Mouse (Mus musculus): ENCODE measurements around the gene Pnldc1. TPM values are rescaled to one million over a fixed set of nuclear protein-coding genes. Genes with fewer than 3 reads are reported as not detected.

Pnldc1 gene
- polyA plus RNA-seq, 1 experiment from 2014 or later = 0.65 TPM

- ATAC-seq (replicated peaks; ENCODE audit: low FRiP score, low TSS enrichment, low read depth) (no peak), DNase-seq (ENCODE audit: low spot score) (no peak)
- H3K9me3 ChIP-seq (ENCODE audit: control insufficient read depth, low read length) = no peaks in the 10 kb centered on the region
- no peak within 1 kb of the TSS for H3K4me2 ChIP-seq (ENCODE audit: low read length)
- H3K27me3 ChIP-seq (replicated peaks; ENCODE audit: control insufficient read depth, insufficient read depth, low read length) = no peaks in the 10 kb centered on the region
- H3K4me3 ChIP-seq (ENCODE audit: low read depth, low read length) = no peak within 1 kb of the TSS
- H3K27ac ChIP-seq (ENCODE audit: low read depth) = no peak within 1 kb of the TSS
- no peaks in the 10 kb centered on the region for H3K4me1 ChIP-seq (replicated peaks; ENCODE audit: control insufficient read depth, insufficient read depth, low read length)
- WGBS = 84% methylated on average over 5 of the region's 5 CpGs
- H3K9ac ChIP-seq (ENCODE audit: low read length) = no peak within 1 kb of the TSS
- no peaks in the 10 kb centered on the region for H3K36me3 ChIP-seq (ENCODE audit: control insufficient read depth, insufficient read depth, low read length)
These were observed 34.3 kb downstream of the Pnldc1 start, which contains the start of gene Mrgprh for GRCm38 (mm10) chr17:12875734-12876133. Gene Mrgprh (plus strand): TSS chr17:12876034.

GRCm38 (mm10) chr17:12872275-12873028 is 37.6 kb downstream of the Pnldc1 start:
- no peaks in the 10 kb centered on the region for H3K36me3 ChIP-seq (ENCODE audit: control insufficient read depth, insufficient read depth, low read length)
- no peaks in the 10 kb centered on the region for H3K27me3 ChIP-seq (replicated peaks; ENCODE audit: control insufficient read depth, insufficient read depth, low read length)
- no peak overlapping the region for H3K4me3 ChIP-seq (ENCODE audit: low read depth, low read length)
- 70% methylated on average over 16 of the region's 16 CpGs for WGBS
- no peak overlapping the region for H3K27ac ChIP-seq (ENCODE audit: low read depth)
- DNase-seq (ENCODE audit: low spot score) (no peak), ATAC-seq (replicated peaks; ENCODE audit: low FRiP score, low TSS enrichment, low read depth) (no peak)
- no peak overlapping the region for H3K9ac ChIP-seq (ENCODE audit: low read length)
- peaks cover 5% of the 10 kb centered on the region; the same call in 1 of the 2 replicates for H3K4me1 ChIP-seq (replicated peaks; ENCODE audit: control insufficient read depth, insufficient read depth, low read length)
- H3K4me2 ChIP-seq (ENCODE audit: low read length) = no peak overlapping the region
- no peaks in the 10 kb centered on the region for H3K9me3 ChIP-seq (ENCODE audit: control insufficient read depth, low read length)

- H3K27me3 ChIP-seq (replicated peaks; ENCODE audit: control insufficient read depth, insufficient read depth, low read length) = no peaks in the 10 kb centered on the region
- H3K36me3 ChIP-seq (ENCODE audit: control insufficient read depth, insufficient read depth, low read length) = no peaks in the 10 kb centered on the region
- no peak overlapping the region for H3K4me3 ChIP-seq (ENCODE audit: low read depth, low read length)
- no peak overlapping the region for H3K9ac ChIP-seq (ENCODE audit: low read length)
- DNase-seq (ENCODE audit: low spot score) (no peak), ATAC-seq (replicated peaks; ENCODE audit: low FRiP score, low TSS enrichment, low read depth) (no peak)
- H3K9me3 ChIP-seq (ENCODE audit: control insufficient read depth, low read length) = no peaks in the 10 kb centered on the region
- 16% methylated on average over 4 of the region's 4 CpGs for WGBS
- peaks cover 5% of the 10 kb centered on the region; the same call in 1 of the 2 replicates for H3K4me1 ChIP-seq (replicated peaks; ENCODE audit: control insufficient read depth, insufficient read depth, low read length)
- no peak overlapping the region for H3K4me2 ChIP-seq (ENCODE audit: low read length)
- no peak overlapping the region for H3K27ac ChIP-seq (ENCODE audit: low read depth)
These were observed 41.4 kb downstream of the Pnldc1 start for GRCm38 (mm10) chr17:12868640-12869039.

- H3K4me2 ChIP-seq (ENCODE audit: low read length) = no peak within 1 kb of the TSS
- DNase-seq (ENCODE audit: low spot score) (no peak), ATAC-seq (replicated peaks; ENCODE audit: low FRiP score, low TSS enrichment, low read depth) (0 out of 2 replicates have a peak, but pooled peaks have one; percentile 25)
These were observed 42.0 kb downstream of the Pnldc1 start, which contains the start of gene Mas1 for GRCm38 (mm10) chr17:12868043-12868442. Gene Mas1 (minus strand): TSS chr17:12868143.

GRCm38 (mm10) chr17:12866853-12867252 is 43.2 kb downstream of the Pnldc1 start:
- H3K9ac ChIP-seq (ENCODE audit: low read length) = no peak overlapping the region
- 84% methylated on average over 10 of the region's 10 CpGs for WGBS
- no peak for DNase-seq (ENCODE audit: low spot score)
- no peak overlapping the region for H3K27ac ChIP-seq (ENCODE audit: low read depth)
- H3K36me3 ChIP-seq (ENCODE audit: control insufficient read depth, insufficient read depth, low read length) = no peaks in the 10 kb centered on the region
- H3K4me3 ChIP-seq (ENCODE audit: low read depth, low read length) = no peak overlapping the region
- H3K27me3 ChIP-seq (replicated peaks; ENCODE audit: control insufficient read depth, insufficient read depth, low read length) = no peaks in the 10 kb centered on the region
- no peak for ATAC-seq (replicated peaks; ENCODE audit: low FRiP score, low TSS enrichment, low read depth)
- no peak overlapping the region for H3K4me2 ChIP-seq (ENCODE audit: low read length)
- H3K9me3 ChIP-seq (ENCODE audit: control insufficient read depth, low read length) = no peaks in the 10 kb centered on the region
- peaks cover 5% of the 10 kb centered on the region; the same call in 1 of the 2 replicates for H3K4me1 ChIP-seq (replicated peaks; ENCODE audit: control insufficient read depth, insufficient read depth, low read length)

More at GRCm38 (mm10) chr17:12868043-12868442, 42.0 kb downstream of the Pnldc1 start, which contains the start of gene Mas1:
- H3K27me3 ChIP-seq (replicated peaks; ENCODE audit: control insufficient read depth, insufficient read depth, low read length) = no peaks in the 10 kb centered on the region
- H3K4me3 ChIP-seq (ENCODE audit: low read depth, low read length) = no peak within 1 kb of the TSS
- H3K9ac ChIP-seq (ENCODE audit: low read length) = no peak within 1 kb of the TSS
- H3K27ac ChIP-seq (ENCODE audit: low read depth) = no peak within 1 kb of the TSS
- peaks cover 5% of the 10 kb centered on the region; the same call in 1 of the 2 replicates for H3K4me1 ChIP-seq (replicated peaks; ENCODE audit: control insufficient read depth, insufficient read depth, low read length)
- H3K9me3 ChIP-seq (ENCODE audit: control insufficient read depth, low read length) = no peaks in the 10 kb centered on the region
- no peaks in the 10 kb centered on the region for H3K36me3 ChIP-seq (ENCODE audit: control insufficient read depth, insufficient read depth, low read length)
- 11% methylated on average over 2 of the region's 2 CpGs for WGBS

GRCm38 (mm10) chr17:12865407-12865806 is 44.6 kb downstream of the Pnldc1 start:
- no peak overlapping the region for H3K4me3 ChIP-seq (ENCODE audit: low read depth, low read length)
- no peaks in the 10 kb centered on the region for H3K27me3 ChIP-seq (replicated peaks; ENCODE audit: control insufficient read depth, insufficient read depth, low read length)
- DNase-seq (ENCODE audit: low spot score) (no peak), ATAC-seq (replicated peaks; ENCODE audit: low FRiP score, low TSS enrichment, low read depth) (no peak)
- H3K4me2 ChIP-seq (ENCODE audit: low read length) = no peak overlapping the region
- no peak overlapping the region for H3K9ac ChIP-seq (ENCODE audit: low read length)
- no peaks in the 10 kb centered on the region for H3K36me3 ChIP-seq (ENCODE audit: control insufficient read depth, insufficient read depth, low read length)
- 69% methylated on average over 3 of the region's 3 CpGs for WGBS
- H3K27ac ChIP-seq (ENCODE audit: low read depth) = no peak overlapping the region
- no peaks in the 10 kb centered on the region for H3K9me3 ChIP-seq (ENCODE audit: control insufficient read depth, low read length)
- peaks cover 5% of the 10 kb centered on the region; the same call in 1 of the 2 replicates for H3K4me1 ChIP-seq (replicated peaks; ENCODE audit: control insufficient read depth, insufficient read depth, low read length)

GRCm38 (mm10) chr17:12864111-12864510 is 45.9 kb downstream of the Pnldc1 start:
- H3K27ac ChIP-seq (ENCODE audit: low read depth) = no peak overlapping the region
- H3K36me3 ChIP-seq (ENCODE audit: control insufficient read depth, insufficient read depth, low read length) = no peaks in the 10 kb centered on the region
- no peak for DNase-seq (ENCODE audit: low spot score)
- no peaks in the 10 kb centered on the region for H3K9me3 ChIP-seq (ENCODE audit: control insufficient read depth, low read length)
- H3K4me1 ChIP-seq (replicated peaks; ENCODE audit: control insufficient read depth, insufficient read depth, low read length) = peaks cover 5% of the 10 kb centered on the region; the same call in 1 of the 2 replicates
- H3K4me3 ChIP-seq (ENCODE audit: low read depth, low read length) = no peak overlapping the region
- no peak overlapping the region for H3K4me2 ChIP-seq (ENCODE audit: low read length)
- no peak overlapping the region for H3K9ac ChIP-seq (ENCODE audit: low read length)
- ATAC-seq (replicated peaks; ENCODE audit: low FRiP score, low TSS enrichment, low read depth) = no peak
- H3K27me3 ChIP-seq (replicated peaks; ENCODE audit: control insufficient read depth, insufficient read depth, low read length) = no peaks in the 10 kb centered on the region

GRCm38 (mm10) chr17:12859006-12859520 is 51.0 kb downstream of the Pnldc1 start:
- Histone ChIP-seq H3K4me3 (ENCODE audit: low read depth, low read length) (no peak overlapping the region), H3K36me3 (ENCODE audit: control insufficient read depth, insufficient read depth, low read length) (no peaks in the 10 kb centered on the region), H3K4me1 (replicated peaks; ENCODE audit: control insufficient read depth, insufficient read depth, low read length) (no peaks in the 10 kb centered on the region), H3K9ac (ENCODE audit: low read length) (no peak overlapping the region), H3K27me3 (replicated peaks; ENCODE audit: control insufficient read depth, insufficient read depth, low read length) (no peaks in the 10 kb centered on the region), H3K9me3 (ENCODE audit: control insufficient read depth, low read length) (no peaks in the 10 kb centered on the region), H3K4me2 (ENCODE audit: low read length) (no peak overlapping the region), H3K27ac (ENCODE audit: low read depth) (no peak overlapping the region)
- DNase-seq (ENCODE audit: low spot score) (no peak), ATAC-seq (replicated peaks; ENCODE audit: low FRiP score, low TSS enrichment, low read depth) (no peak)
- WGBS = 72% methylated on average over 8 of the region's 8 CpGs
